Mouse (Mus musculus): Measurements from ENCODE around the gene Bsn.
"Not testable (repeated sequence)": the region's sequence is repeated elsewhere in the genome, so short reads cannot be mapped to it uniquely, and the experiment has no call there.

Gene Bsn

GRCm38 (mm10) chr9:108150486-108150885 is 39.7 kb downstream of the Bsn start:
- DNase-seq (ENCODE audit: low spot score in 2 of 2) = no peak

DNA sequence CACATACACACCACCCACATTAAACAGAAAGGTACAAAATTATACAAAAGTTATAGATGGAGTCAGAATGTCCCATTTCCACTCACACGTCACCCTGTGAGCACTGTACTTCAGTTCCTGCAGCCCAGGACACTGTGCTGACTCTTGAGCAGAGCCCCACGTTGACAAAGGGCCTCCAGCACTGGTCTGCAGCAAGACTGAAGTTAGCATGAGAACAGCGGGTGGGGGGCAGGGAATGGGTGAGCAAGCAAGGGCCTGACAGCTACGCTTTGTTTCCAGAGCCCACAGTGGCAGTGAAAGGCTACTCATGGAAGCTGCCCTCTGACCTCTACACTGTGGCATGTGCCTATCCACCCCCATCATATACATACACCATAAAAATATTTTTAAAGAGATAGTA is 40.4 kb downstream of the Bsn start:
- DNase-seq (ENCODE audit: low spot score in 2 of 2) = no peak

- DNase-seq (ENCODE audit: low spot score in 2 of 2) = no peak
Observed at GRCm38 (mm10) chr9:108147606-108148005, 42.6 kb downstream of the Bsn start.

GRCm38 (mm10) chr9:108146451-108146850 is 43.7 kb downstream of the Bsn start:
- DNase-seq (ENCODE audit: low spot score in 2 of 2) = no peak

- DNase-seq (ENCODE audit: low spot score in 2 of 2) = no peak
Observed at GRCm38 (mm10) chr9:108145740-108146139, 44.4 kb downstream of the Bsn start.

- no peak for DNase-seq (ENCODE audit: low spot score in 2 of 2)
Observed at GRCm38 (mm10) chr9:108144371-108145270, 45.6 kb downstream of the Bsn start.

DNA sequence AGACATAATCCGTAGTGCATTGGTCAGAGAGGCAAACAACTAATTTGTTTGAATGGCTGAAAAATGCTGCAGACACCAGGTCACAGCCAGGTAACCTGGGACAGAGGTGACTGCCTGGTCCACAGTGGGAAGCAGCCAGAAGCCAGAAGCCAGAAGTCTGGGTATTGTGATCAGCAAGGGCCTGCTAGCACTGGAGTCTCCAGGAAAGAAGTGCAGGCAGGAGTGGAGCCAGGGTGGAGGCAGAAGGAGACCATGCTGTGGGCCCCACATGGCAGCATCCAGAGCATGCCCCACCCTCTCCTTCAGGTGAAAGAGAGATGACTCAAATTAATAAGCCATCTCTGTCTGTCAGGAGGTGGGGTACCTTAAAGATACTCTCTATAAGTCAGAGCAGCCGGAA is 46.7 kb downstream of the Bsn start:
- no peak for DNase-seq (ENCODE audit: low spot score in 2 of 2)

DNA sequence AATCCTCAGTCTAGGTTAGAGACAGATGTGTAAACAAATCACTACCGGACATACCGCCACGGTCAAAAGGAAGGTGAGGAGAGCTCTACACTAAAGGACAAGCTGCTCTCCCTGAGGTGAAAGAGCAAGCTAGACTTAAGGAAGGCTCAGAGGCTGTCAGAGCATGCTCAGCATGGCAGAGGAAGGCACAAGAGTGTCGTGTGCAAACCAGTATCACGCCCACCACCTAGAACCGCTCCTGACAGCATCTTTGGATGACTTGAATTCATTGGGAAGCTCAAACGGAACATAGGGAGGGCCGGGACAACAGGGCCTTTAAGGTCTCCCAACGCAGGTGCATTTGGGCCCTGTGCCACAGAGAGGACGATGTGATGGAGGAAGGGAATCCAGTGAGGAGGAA is 48.8 kb downstream of the Bsn start:
- DNase-seq (ENCODE audit: low spot score in 2 of 2) = no peak

DNA sequence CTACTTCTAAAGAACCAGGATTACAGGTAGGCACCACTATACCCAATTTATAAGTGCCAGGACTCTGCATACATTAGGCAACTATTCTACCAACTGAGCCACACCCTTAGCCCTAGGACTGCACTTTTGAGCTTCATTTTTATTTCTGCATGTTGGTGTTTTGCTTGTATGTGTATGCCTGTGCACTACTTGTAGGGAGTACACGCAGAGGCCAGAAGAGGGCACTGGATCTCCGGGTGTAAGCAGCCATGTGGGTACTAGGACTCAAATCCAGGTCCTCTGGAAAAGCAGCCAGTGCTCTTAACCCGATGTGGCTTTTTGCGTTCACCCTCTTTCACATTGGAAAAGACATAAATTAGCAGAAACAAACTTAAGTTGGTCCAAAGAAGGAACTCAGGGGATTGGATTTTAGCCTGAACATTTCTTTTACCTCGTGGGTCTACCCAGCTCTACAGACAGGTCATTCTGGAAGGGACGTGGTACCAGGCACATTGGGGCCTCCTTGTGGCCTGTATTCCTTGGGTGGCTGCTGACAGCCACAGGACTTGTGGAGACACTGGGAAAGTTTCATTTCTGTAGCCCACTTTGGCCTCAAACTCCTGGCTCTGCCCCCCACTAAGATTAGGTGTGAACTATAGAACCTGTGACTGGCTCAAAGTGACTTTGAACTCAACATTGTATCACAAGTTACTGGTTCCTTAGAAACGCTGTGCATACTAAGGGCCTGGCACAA is 50.1 kb downstream of the Bsn start:
- DNase-seq (ENCODE audit: low spot score in 2 of 2) = no peak

- no peak for DNase-seq (ENCODE audit: low spot score in 2 of 2)
Observed at GRCm38 (mm10) chr9:108139169-108139962, 50.8 kb downstream of the Bsn start.

DNA sequence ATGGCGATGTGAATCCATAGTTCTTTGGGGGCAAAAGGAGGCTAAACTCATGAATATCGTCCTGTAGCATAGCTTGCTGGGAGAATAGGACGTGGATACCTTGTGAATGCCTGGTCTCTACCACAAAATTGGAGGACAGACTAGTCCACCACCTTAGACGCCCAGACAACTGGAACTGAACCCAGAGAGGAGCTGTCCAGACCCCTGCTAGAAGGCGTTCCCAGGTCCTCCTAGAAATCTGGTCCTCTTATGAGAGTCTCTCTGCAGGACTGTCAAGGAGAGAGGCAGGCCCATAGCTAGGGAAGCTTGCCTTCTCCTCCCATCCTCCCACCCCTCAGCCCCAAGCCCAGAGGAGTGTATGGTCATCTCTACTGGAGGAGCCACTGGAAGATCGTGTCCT is 52.1 kb downstream of the Bsn start:
- no peak for DNase-seq (ENCODE audit: low spot score in 2 of 2)

GRCm38 (mm10) chr9:108137523-108137922 is 52.7 kb downstream of the Bsn start:
- DNase-seq (ENCODE audit: low spot score in 2 of 2) = peak; percentile 65 to 83

- no peak for DNase-seq (ENCODE audit: low spot score in 2 of 2)
Observed at GRCm38 (mm10) chr9:108136930-108137462, 53.2 kb downstream of the Bsn start.

GRCm38 (mm10) chr9:108136225-108136624 is 54.0 kb downstream of the Bsn start:
- no peak for DNase-seq (ENCODE audit: low spot score in 2 of 2)

DNA sequence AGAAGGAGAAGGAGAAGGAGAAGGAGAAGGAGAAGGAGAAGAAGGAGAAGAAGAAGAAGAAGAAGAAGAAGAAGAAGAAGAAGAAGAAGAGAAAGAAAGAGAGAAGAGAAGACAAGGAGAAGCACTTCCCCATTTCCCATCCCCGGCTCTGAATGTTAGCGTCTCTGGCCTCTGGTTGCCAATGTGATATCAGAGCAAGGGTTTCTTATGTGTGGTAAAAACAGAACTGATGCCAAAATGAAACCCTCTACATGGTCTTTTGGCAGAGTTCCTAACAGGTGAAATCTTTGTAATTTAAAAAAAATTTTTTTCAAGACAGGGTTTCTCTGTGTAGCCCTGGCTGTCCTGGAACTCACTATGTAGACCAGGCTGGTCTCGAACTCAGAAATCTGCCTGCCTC is 54.5 kb downstream of the Bsn start:
- DNase-seq (ENCODE audit: low spot score in 2 of 2) = not testable (repeated sequence)

DNA sequence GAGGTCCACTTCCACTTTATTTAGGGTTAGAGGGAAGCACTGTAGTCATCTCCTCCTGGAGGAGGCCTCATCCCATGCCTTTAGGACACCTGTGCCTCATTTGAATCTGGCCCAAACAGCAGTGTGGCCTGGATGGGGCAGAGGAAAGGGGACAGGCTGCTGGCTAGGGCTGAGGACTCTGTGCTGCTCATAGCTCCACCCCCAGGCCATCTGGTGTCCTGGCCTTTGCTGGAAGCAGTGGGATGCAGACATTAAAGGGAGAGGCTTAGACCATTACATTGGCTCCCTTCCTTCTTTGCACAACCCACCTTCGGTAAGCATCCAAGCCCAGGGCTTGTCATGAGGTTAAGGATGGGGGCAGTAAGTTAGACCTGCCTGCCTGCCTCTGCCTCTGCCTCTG is 56.7 kb downstream of the Bsn start:
- DNase-seq (ENCODE audit: low spot score in 2 of 2) = no peak

DNA sequence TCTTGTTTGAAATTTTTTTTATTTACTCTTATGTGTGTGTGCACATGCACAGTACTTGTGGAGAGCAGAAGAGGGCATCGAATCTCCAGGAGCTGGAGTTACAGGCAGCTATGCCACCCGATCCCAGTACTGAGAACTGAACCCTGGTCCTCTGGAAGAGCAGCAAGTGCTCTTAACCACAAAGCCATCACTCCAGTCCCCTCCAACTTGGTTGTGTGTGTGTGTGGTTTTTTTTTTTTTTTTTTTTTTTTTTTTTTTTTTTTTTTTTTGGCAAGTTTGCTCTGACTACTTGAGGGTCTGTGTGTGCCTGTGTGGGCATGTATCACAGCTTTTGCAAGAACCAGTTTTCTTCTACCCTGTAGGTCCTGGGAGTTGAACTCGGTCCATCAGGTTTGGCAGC is 57.8 kb downstream of the Bsn start:
- no peak for DNase-seq (ENCODE audit: low spot score in 2 of 2)

GRCm38 (mm10) chr9:108131502-108131901 is 58.7 kb downstream of the Bsn start:
- DNase-seq (ENCODE audit: low spot score in 2 of 2) = no peak

GRCm38 (mm10) chr9:108129042-108129948 is 60.9 kb downstream of the Bsn start:
- no peak for DNase-seq (ENCODE audit: low spot score in 2 of 2)

DNA sequence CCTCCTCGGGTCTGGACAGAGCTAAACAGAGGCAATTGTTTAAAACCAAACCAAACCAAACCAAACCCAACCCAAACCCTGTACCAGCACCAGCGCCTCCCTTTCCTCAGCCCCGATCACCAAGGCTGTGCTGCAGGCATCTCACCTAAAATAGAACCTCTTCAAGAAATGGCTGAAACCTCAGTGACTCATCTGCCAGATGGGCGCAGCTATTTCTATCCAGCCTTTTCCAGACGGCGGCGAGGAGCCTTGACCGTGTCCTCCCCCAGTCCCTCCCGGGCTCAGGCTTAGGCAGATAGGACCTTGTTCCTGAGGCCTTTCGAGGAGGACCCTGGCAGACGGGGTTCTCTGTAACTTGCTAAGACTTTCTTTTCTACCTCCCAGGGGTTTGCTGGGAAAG is 61.9 kb downstream of the Bsn start:
- no peak for DNase-seq (ENCODE audit: low spot score in 2 of 2)
